Mouse (Mus musculus): ENCODE results near the gene Tbc1d22a.
A peak's percentile ranks its signal among the peaks of the same experiment; 100 is the strongest.

- TF ChIP-seq POLR2A (IDR thresholded peaks at IDR 0.05; ENCODE audit: borderline replicate concordance, low read depth, low read length), result peak; percentile 35; the same call in 1 of the 2 replicates
- TF ChIP-seq CTCF (IDR thresholded peaks at IDR 0.05; ENCODE audit: low read depth, low read length), result no peak
Measured at GRCm38 (mm10) chr15:86182646-86183045, 31.6 kb upstream of the Tbc1d22a start.

Data from bone marrow macrophage, adult 2 months (primary cell).